Mouse (Mus musculus) right cerebral cortex, postnatal 4 days (tissue): ENCODE data around the gene Psme3.

Experiments
- DNase-seq: peaks from one replicate; pipeline ENCODE4 v3.0.0-alpha.2; 2022

Psme3 gene

DNA sequence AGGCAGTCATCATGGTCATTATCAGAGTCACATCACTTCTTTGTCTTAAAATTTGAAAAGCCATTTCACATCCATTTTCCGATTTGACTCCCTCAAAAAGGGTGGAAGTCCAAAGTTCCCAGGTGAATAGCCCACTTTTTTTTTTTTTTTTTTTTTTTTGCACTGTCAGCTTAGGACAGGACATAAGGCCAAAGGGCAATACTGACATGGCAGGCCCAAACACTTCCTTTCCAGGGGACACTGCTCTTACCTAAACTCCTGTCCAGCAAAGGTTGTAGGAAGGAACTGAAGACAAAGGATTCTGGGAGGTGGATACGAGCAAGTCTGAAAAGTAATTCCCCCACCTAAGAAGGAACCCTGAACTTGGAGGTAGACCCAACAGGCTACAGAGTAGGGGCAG lies 39.9 kb downstream of the Psme3 start:
- no peak for DNase-seq

DNA sequence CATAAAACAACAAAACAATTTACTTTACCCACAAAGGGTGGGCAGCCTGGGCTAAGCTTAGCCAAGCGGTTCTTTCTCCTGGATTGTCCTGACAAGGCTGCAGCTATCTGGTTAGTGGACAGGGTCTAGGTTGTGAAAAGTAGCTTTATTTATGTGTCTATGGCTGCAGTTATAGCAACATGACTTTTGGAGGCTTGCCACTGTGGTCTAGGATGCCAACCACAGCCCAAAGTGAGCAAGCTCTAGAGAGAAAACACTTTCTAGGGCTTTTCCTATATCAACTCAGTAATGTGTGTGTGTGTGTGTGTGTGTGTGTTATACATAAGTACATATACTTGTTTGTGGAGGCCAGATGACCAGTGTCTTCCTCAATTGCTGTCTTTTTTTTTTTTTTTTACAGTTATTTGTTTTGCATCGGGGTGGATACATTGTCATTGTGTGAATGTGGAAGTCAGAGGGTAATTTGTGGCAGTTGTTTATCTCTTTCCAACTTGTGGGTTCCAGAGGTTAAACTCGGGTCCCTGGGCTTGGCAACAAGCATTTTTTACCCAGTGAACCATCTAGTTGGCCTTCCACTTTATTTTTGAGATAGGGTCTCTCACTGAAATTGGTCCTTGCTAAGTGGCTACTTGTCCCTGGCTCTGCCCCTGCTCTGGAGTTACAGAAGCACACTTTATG lies 41.6 kb downstream of the Psme3 start:
- no peak for DNase-seq

DNA sequence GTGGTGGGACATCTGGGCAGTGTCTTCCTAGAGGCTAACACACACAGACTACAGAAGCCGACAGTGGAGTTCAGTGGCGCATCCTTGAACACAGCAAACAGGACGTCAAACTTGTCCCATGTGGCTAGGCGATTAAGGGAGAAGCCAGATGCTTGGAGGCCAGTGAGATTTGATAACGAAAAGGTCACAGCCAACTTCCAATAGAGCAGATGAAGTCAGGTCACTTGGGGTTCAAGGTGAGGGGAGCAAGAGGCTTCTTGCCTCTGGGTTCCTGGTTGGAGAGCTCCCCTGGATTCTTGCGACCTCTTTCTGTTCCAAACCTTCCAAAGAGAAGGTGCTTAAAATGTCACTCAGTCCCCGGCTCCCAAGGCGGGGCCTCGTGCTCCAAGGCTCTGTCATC lies 43.8 kb downstream of the Psme3 start:
- DNase-seq: no peak

DNA sequence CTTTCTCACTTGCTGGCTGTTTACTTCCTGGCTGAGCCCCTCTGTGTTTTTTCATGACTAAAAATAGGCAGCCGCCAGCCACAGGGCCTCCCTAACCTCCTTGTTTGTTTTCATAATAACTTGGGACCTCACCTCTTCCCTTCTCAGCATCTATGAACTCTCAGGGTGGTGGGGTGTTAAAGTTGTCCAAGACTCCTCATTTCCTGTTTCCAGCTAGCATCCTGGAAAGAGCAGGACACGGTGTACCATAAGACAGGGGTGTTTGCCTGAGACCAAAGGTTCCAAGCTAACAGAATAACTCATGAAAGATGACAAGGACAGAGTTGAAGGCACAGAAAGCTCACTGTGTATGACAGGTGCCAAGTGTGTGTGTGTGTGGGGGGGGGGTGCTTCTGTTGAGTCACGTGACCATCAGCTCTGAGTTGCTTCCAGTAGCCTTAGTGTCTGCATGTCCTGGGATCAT lies 44.7 kb downstream of the Psme3 start:
- no peak for DNase-seq

DNA sequence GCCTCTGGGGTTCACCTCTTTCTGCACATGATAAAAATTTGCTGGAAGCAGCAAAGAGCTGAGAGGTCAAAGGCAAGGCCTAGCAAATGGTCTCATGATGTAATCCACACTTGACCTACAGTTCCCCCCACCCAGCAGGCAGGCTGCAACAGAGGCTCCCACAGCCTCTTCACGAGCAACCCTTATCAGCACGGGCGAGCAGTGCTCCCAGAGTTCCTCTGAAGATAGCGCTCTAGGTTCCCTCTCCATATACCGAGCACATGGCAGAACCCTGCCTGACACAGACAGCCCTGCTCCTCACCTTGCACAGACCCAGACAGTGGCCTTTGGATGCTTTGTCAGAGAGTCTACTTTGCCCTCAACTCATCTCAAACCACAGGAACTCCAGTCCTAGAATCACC lies 48.5 kb downstream of the Psme3 start:
- DNase-seq: no peak

DNA sequence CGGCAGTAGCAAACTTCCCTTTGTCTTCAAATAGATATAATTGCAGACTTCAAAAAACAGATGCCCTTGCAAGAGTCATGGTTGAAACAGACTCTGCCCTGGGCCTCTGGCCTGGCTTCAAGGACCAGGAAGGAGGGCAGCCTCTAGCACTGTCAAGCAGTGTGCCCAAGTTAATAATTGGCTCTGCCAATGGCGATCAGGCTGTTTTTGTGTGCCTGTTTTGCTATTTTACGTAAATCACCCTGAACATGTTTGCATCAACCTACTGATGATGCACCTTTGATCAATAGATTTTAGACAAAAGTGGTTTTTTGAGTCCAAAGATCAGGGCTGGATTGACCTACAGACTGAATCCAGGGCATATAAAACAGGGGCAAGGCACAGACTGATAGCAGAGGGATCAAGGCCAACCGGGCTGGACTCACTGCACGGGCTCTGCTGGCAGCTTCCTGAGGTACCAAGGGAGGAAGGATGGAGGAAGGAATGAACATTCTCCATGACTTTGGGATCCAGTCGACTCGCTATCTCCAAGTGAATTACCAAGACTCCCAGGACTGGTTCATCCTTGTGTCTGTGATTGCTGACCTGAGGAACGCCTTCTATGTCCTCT lies 51.4 kb downstream of the Psme3 start, which contains the start of gene G6pc:
Gene G6pc (plus strand): TSS at position 236 of the 610 bp plus-strand sequence.
- DNase-seq: no peak

DNA sequence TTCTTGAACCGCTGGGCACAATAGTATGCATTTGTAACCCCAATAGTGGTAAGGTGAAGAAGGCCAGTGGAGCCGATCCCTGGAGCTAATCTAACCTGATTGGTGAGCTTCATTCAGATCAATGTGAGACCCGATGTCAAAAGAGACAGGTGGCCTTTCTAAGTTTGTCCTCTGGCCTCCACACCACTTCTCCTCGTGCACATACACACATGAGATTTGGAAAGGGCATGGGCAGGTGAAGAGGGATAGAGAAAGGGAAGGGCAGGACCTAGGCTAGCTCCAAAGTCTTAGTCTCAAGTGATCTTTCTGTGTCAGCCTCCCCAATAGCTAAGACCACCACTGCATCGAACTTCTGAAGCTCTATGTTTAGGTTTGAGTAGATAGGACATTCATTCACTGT lies 54.1 kb downstream of the Psme3 start:
- DNase-seq: no peak
